In genomic region chr11:88857311-88858005, GRCm38 (mm10) we compare ENCODE assay signal across 9 mouse cellular contexts. TPM values are rescaled to one million over a fixed set of nuclear protein-coding genes. Genes with fewer than 3 reads are reported as not detected.
DNase-seq lines count a peak whose midpoint lies in the region; ATAC-seq lines count a peak whose summit lies in the region.
"Had no signal": no experiment of that assay in that cellular context is flagged by ENCODE, and none has a peak within 500 bp of the region (broad histone marks: within the 10 kb centered on the region; RNA-seq: fewer than 3 reads in every experiment).

No protein-coding gene starts in this region.

- peak overlapping the region; percentile 67 for H3K27ac ChIP-seq in midbrain, embryonic 10.5 days (replicated peaks)
- H3K27ac ChIP-seq in midbrain, embryonic 13.5 days = no peak overlapping the region
- peak overlapping the region; percentile 92 for H3K27ac ChIP-seq in heart, embryonic 15.5 days
- H3K27ac ChIP-seq in stomach, embryonic 16.5 days (ENCODE audit: low read length) = peak overlapping the region; percentile 67

- no peaks in the 10 kb centered on the region for H3K9me3 ChIP-seq in midbrain, embryonic 10.5 days (replicated peaks)
- H3K9me3 ChIP-seq in midbrain, embryonic 13.5 days = no peaks in the 10 kb centered on the region
- H3K9me3 ChIP-seq in heart, embryonic 15.5 days (replicated peaks) = no peaks in the 10 kb centered on the region
- no peaks in the 10 kb centered on the region for H3K9me3 ChIP-seq in stomach, embryonic 16.5 days (replicated peaks; ENCODE audit: control insufficient read depth, low read length)

- no peak overlapping the region for H3K4me2 ChIP-seq in midbrain, embryonic 13.5 days (replicated peaks)
- peak overlapping the region; percentile 32 for H3K4me2 ChIP-seq in heart, embryonic 15.5 days
- no peak overlapping the region for H3K4me2 ChIP-seq in stomach, embryonic 16.5 days (ENCODE audit: low read depth, low read length)

- no peaks in the 10 kb centered on the region for H3K36me3 ChIP-seq in midbrain, embryonic 10.5 days
- no peaks in the 10 kb centered on the region for H3K36me3 ChIP-seq in midbrain, embryonic 13.5 days
- no peaks in the 10 kb centered on the region for H3K36me3 ChIP-seq in heart, embryonic 15.5 days
- H3K36me3 ChIP-seq in stomach, embryonic 16.5 days (ENCODE audit: control insufficient read depth, insufficient read depth, low read length) = no peaks in the 10 kb centered on the region

- H3K4me3 ChIP-seq in midbrain, embryonic 10.5 days = no peak overlapping the region
- no peak overlapping the region for H3K4me3 ChIP-seq in midbrain, embryonic 13.5 days (replicated peaks)
- no peak overlapping the region for H3K4me3 ChIP-seq in heart, embryonic 15.5 days
- H3K4me3 ChIP-seq in stomach, embryonic 16.5 days (replicated peaks; ENCODE audit: low read length) = no peak overlapping the region

- H3K4me1 ChIP-seq in midbrain, embryonic 10.5 days = peaks cover 33% of the 10 kb centered on the region
- peaks cover 5% of the 10 kb centered on the region for H3K4me1 ChIP-seq in midbrain, embryonic 13.5 days (replicated peaks)
- H3K4me1 ChIP-seq in heart, embryonic 15.5 days (replicated peaks) = peaks cover 52% of the 10 kb centered on the region
- H3K4me1 ChIP-seq in stomach, embryonic 16.5 days (ENCODE audit: control insufficient read depth, insufficient read depth, low read length) = peaks cover 14% of the 10 kb centered on the region

- ATAC-seq in midbrain, embryonic 13.5 days = no peak
- ATAC-seq in heart, embryonic 15.5 days (replicated peaks; ENCODE audit: insufficient number of reproducible peaks, insufficient read depth, low FRiP score, low read depth) = no peak
- ATAC-seq in stomach, embryonic 16.5 days (ENCODE audit: insufficient read depth, low FRiP score) = no peak
- ATAC-seq in erythroid progenitor cell, adult 5-6 weeks (replicated peaks; ENCODE audit: low FRiP score, poor library complexity, severe bottlenecking) = no peak

- no peak overlapping the region for H3K9ac ChIP-seq in midbrain, embryonic 13.5 days (replicated peaks)
- peak overlapping the region; percentile 37; the same call in 1 of the 2 replicates for H3K9ac ChIP-seq in heart, embryonic 15.5 days
- H3K9ac ChIP-seq in stomach, embryonic 16.5 days (ENCODE audit: low read length) = no peak overlapping the region

- 53% methylated on average over 3 of the region's 3 CpGs for WGBS in midbrain, embryonic 10.5 days
- WGBS in midbrain, embryonic 13.5 days = 53% methylated on average over 3 of the region's 3 CpGs
- WGBS in heart, embryonic 15.5 days = 47% methylated on average over 3 of the region's 3 CpGs
- 65% methylated on average over 3 of the region's 3 CpGs for WGBS in stomach, embryonic 16.5 days

- peaks cover 8% of the 10 kb centered on the region for H3K27me3 ChIP-seq in midbrain, embryonic 10.5 days (ENCODE audit: low read depth, poor library complexity, severe bottlenecking)
- H3K27me3 ChIP-seq in midbrain, embryonic 13.5 days = no peaks in the 10 kb centered on the region
- no peaks in the 10 kb centered on the region for H3K27me3 ChIP-seq in heart, embryonic 15.5 days
- H3K27me3 ChIP-seq in stomach, embryonic 16.5 days (ENCODE audit: control insufficient read depth, insufficient read depth, low read length) = no peaks in the 10 kb centered on the region

- DNase-seq in embryo, embryonic 10.5 days (ENCODE audit: low spot score) = peak; percentile 28
- no peak for DNase-seq in embryo, embryonic 10 days (ENCODE audit: low spot score)
- DNase-seq in midbrain, embryonic 10.5 days (ENCODE audit: low spot score) = peak; percentile 24
- DNase-seq in frontal cortex, postnatal 10 days (ENCODE audit: low spot score in 2 of 2) = no peak
- DNase-seq: spleen, adult 18-20 months had no signal

RNA-seq across cellular contexts. Expression of gene Akap1, which starts 6.9 kb away (rescaled TPM):
- polyA plus RNA-seq in midbrain, embryonic 10.5 days (2016; fragmentation: Nextera tagmentation; extraction: Ambion mirVana) = 19.1 and 20.7 TPM in 2 replicates
- polyA plus RNA-seq in midbrain, embryonic 13.5 days (2015; fragmentation: Nextera tagmentation; extraction: Ambion mirVana) = 25.3 and 27.7 TPM in 2 replicates
- polyA plus RNA-seq in heart, embryonic 15.5 days (2015; fragmentation: Nextera tagmentation; extraction: Ambion mirVana) = 44.2 and 45.8 TPM in 2 replicates
- polyA plus RNA-seq in stomach, embryonic 16.5 days (2015; fragmentation: Nextera tagmentation; extraction: Ambion mirVana) = 28.5 and 30.9 TPM in 2 replicates
- 0.42 TPM in 1 of 2 replicates, not detected in the other for total RNA-seq in erythroid progenitor cell, adult 5-6 weeks (2015; ENCODE audit: low replicate concordance)
- 3.3 and 7.1 TPM in 2 replicates for total RNA-seq in erythroid progenitor cell, adult 5-6 weeks (2017; ENCODE audit: low replicate concordance)

Comparison
In these comparisons a context has a peak if more than half of its experiments do, and no peak if none do; other contexts are left out.
1. DNase-seq: peak in embryo, embryonic 10.5 days (single experiment) and midbrain, embryonic 10.5 days (single experiment); none in embryo, embryonic 10 days (single experiment) and frontal cortex, postnatal 10 days (0 of 2).